Mouse (Mus musculus) adrenal gland, adult 2 months (tissue): ENCODE measurements at regions not wholly inside any gene's neighbourhood (a gene's known extent, or its start where the extent isn't known, plus 50 kb on each side); places are given as distances from the start of the nearest gene placed in this dataset.

Experiments used
- DNase-seq: peaks from one replicate; pipeline ENCODE4 v3.0.0; 2021

- DNase-seq, result no peak
These were observed 284.8 kb upstream of the Kif2b start for GRCm38 (mm10) chr11:91862138-91862537.

GRCm38 (mm10) chr11:91856473-91856872 lies 279.1 kb upstream of the Kif2b start:
- DNase-seq, result peak; percentile 6

- DNase-seq, result no peak
These were observed 253.8 kb upstream of the Kif2b start for GRCm38 (mm10) chr11:91831113-91831512.

GRCm38 (mm10) chr11:91820826-91821225 lies 243.5 kb upstream of the Kif2b start:
- DNase-seq, result no peak
